Mouse (Mus musculus): ENCODE measurements around the gene Cdk15. TPM values are rescaled to one million over a fixed set of nuclear protein-coding genes. Genes with fewer than 3 reads are reported as not detected.

Cdk15 gene
- polyA plus RNA-seq, 1 experiment from 2014 or later: 1.0 TPM

DNA sequence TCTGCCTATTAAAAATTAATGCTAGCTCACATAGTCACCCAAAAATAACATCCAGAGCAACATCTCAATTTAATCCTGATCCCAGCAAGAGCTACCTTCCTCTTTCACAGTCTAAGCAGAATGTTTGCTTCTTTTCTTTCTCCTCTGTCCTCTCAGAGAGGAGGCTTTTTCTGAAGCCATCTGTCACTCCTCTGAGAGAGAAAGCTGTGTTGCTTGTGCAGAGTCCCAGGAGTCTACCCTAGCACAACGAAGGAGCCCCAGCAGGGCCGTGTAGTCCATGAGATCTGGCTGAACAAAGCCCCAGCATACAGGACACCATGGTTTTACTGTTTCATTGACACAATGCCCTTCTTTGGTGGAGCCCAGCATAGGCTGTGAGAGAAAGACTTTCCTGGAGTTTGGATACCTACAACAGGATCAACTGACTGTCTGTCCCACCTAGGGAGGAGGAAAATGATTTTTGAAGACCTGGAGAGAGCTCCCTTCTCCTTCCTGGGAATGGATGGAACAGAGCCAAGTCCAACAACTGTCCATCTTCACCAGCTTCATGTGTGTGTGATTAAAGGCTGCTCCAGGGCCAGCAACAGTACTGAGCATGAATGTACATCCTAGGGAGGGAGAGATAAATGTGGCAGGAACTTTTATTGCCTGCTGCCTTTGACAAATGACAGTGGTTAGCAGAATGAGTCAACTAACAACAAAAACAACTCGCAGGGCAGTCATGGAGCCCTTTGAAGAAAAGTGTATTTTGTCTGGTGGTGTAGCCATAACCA lies 131.0 kb downstream of the Cdk15 start:
- Histone ChIP-seq H3K27me3 (no peaks in the 10 kb centered on the region), H3K9ac (no peak overlapping the region), H3K4me3 (no peak overlapping the region), H3K4me1 (replicated peaks) (peaks cover 10% of the 10 kb centered on the region; the same call in 1 of the 2 replicates), H3K4me2 (no peak overlapping the region), H3K9me3 (no peaks in the 10 kb centered on the region), H3K36me3 (no peaks in the 10 kb centered on the region), H3K27ac (replicated peaks) (peak overlapping the region; percentile 67)
- no peak for ATAC-seq (ENCODE audit: low read depth)
- 17% methylated on average over 3 of the region's 3 CpGs for WGBS

DNA sequence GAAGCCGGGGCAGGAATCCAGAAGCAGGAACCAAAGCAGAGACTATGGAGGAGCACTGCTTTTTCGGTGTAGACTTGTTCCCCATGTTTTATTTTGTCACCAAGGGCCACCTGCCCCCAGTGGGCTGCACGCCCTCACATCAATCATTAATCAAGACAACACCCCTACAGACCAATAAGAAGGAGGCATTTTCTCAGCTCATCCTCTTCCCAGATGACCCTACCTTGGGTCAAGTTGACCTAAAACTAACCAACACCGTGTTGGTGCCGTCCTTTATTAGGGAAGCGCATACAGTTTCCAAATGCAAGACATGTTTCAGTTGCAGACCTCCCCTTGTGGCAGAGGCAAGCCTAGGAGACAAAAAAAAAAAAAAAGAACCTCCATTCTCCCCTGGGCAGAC lies 132.5 kb downstream of the Cdk15 start:
- no peak overlapping the region for H3K27ac ChIP-seq (replicated peaks)
- WGBS: 85% methylated on average over 6 of the region's 6 CpGs
- no peak for ATAC-seq (ENCODE audit: low read depth)

DNA sequence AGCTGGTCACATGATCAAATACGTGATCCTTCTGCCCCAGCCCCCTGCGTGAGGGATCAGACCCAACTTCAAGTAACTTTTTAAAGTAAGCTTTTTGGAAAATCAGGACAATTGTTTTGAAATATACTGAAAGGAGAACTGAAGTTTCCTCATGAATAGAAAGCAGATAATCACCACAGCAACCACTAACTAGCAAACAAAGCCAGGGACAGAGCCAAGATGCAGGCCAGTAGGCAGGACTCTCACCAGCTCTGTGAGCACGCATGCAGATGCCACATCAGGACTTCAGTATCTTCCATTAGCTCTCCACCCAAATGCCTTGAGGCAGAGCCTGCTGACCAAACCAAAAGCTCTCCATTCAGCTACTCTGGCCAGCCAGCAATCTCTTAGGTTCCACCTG lies 135.0 kb downstream of the Cdk15 start:
- 79% methylated on average over 3 of the region's 3 CpGs for WGBS
- no peaks in the 10 kb centered on the region for H3K27me3 ChIP-seq
- H3K9me3 ChIP-seq: no peaks in the 10 kb centered on the region
- H3K4me1 ChIP-seq (replicated peaks): peaks cover 28% of the 10 kb centered on the region
- no peak for ATAC-seq (ENCODE audit: low read depth)
- no peaks in the 10 kb centered on the region for H3K36me3 ChIP-seq
- H3K9ac ChIP-seq: no peak overlapping the region
- H3K4me3 ChIP-seq: no peak overlapping the region
- no peak overlapping the region for H3K4me2 ChIP-seq
- H3K27ac ChIP-seq (replicated peaks): no peak overlapping the region

More for the DNA sequence above, 132.5 kb downstream of the Cdk15 start:
- no peak overlapping the region for H3K9ac ChIP-seq
- H3K4me1 ChIP-seq (replicated peaks): peaks cover 12% of the 10 kb centered on the region
- no peak overlapping the region for H3K4me2 ChIP-seq
- no peak overlapping the region for H3K4me3 ChIP-seq
- no peaks in the 10 kb centered on the region for H3K36me3 ChIP-seq
- H3K9me3 ChIP-seq: no peaks in the 10 kb centered on the region
- no peaks in the 10 kb centered on the region for H3K27me3 ChIP-seq

DNA sequence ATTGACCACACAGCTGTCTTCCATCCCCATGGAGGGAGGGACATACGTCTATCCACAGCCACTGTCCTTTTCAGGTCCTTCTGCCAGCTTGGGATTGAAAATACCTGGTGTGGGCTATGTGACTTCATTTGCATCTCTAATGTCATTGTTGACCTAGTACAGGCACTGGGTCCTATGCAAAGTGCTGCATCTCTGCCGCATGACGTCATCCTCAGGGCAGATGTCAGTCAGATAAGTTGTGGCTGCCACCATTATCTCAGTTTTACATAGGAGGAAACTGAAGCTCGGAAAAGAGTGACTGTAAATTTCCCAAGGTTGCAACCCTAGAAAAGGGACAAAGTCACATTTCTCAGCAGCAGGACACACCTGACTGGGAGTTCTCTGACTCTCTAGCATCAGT lies 137.4 kb downstream of the Cdk15 start:
- Histone ChIP-seq H3K9ac (no peak overlapping the region), H3K27me3 (no peaks in the 10 kb centered on the region), H3K9me3 (no peaks in the 10 kb centered on the region), H3K36me3 (no peaks in the 10 kb centered on the region), H3K27ac (replicated peaks) (0 out of 2 replicates have a peak overlapping the region, but pooled peaks have one; percentile 59), H3K4me2 (no peak overlapping the region), H3K4me1 (replicated peaks) (peaks cover 19% of the 10 kb centered on the region), H3K4me3 (no peak overlapping the region)
- ATAC-seq (ENCODE audit: low read depth): no peak
- WGBS: 62% methylated on average over 4 of the region's 4 CpGs

DNA sequence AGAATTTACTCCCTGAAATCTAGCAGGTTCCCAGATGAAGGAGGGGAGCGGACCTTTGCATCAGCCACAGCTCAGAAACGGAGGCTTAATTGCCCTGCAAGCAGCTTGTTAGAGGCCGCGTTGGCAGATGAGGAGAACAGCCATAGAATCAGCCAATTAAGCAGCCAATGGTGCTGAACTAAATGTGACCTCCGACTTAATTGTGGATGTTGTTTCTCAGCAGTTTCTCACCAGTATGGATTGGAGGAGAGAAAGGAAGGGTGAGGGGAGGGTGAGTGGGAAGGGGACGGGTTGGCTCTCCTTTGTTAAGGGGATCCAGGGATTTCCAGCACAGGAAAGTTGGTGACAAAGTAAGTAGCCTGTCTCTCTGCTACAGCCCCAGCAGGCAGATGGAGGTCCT lies 137.9 kb downstream of the Cdk15 start:
- peak overlapping the region; percentile 59 for H3K27ac ChIP-seq (replicated peaks)
- ATAC-seq (ENCODE audit: low read depth): peak; percentile 72
- 11% methylated on average over 6 of the region's 6 CpGs for WGBS
- H3K4me1 ChIP-seq (replicated peaks): peaks cover 23% of the 10 kb centered on the region
- H3K9ac ChIP-seq: no peak overlapping the region
- H3K36me3 ChIP-seq: no peaks in the 10 kb centered on the region
- H3K4me2 ChIP-seq: no peak overlapping the region
- H3K4me3 ChIP-seq: no peak overlapping the region
- no peaks in the 10 kb centered on the region for H3K27me3 ChIP-seq
- no peaks in the 10 kb centered on the region for H3K9me3 ChIP-seq

DNA sequence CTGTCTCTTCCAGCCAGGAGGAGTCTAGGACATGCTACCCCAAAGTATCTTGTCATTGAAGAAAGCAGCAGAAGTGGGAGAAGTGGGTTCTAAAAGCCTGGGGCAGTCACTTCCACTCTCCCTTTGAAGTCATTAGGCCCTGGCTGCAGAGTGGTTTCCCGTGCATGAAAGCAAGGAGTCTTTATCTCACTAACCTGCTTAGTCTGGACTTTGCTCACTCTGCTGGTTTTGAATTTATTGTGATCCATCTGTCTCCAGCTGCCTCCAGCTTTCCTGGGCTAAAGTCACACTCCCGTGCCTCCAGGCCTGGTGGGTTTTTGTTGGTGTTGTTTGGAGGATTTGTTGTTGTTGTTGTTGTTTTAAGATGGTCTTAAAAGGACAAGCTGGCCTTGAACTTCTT lies 139.3 kb downstream of the Cdk15 start:
- 36% methylated on average over 2 of the region's 2 CpGs for WGBS
- Histone ChIP-seq H3K27ac (replicated peaks) (no peak overlapping the region), H3K36me3 (no peaks in the 10 kb centered on the region), H3K4me3 (no peak overlapping the region), H3K9me3 (no peaks in the 10 kb centered on the region), H3K9ac (no peak overlapping the region), H3K4me1 (replicated peaks) (peaks cover 24% of the 10 kb centered on the region), H3K4me2 (no peak overlapping the region), H3K27me3 (no peaks in the 10 kb centered on the region)
- ATAC-seq (ENCODE audit: low read depth): no peak

DNA sequence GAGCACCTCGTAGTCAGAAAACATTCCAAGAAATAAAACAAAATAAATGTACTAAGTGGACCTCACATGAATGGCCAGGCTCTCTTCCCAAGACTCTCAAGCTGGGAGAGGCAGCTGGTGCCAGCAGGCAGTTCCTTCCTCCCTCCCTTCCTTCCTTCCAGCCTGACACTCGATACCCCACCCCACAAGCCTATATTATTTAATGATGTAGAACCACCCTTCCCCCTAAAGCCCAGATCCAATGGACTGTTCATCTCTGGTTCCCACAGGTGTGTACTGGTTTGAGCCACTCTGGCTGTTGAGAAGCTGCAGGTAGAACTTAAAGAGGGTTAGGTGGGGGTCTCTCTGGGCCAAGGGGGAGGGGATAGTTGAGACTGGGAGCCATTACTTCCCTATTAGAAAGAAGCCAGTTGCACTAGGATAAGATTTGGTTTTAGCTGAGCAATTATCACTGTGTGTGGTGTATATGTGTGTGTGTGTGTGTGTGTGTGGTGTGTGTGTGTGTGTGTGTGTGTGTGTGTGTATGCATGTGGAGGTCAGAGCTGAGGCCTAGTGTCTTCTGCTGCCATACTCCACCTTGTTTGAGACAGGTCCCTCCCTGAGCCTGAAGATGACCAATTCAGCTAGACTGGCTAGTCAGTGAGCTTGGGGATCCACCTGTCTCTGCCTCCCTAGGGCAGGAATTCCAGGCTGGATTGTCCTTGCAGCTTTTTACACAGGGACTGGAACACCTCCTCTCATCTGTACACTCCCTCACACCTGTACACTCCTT lies 143.0 kb downstream of the Cdk15 start:
- no peak for ATAC-seq (ENCODE audit: low read depth)
- Histone ChIP-seq H3K4me1 (replicated peaks) (peaks cover 16% of the 10 kb centered on the region), H3K27me3 (no peaks in the 10 kb centered on the region), H3K36me3 (no peaks in the 10 kb centered on the region), H3K9me3 (no peaks in the 10 kb centered on the region), H3K4me2 (no peak overlapping the region), H3K4me3 (no peak overlapping the region), H3K27ac (replicated peaks) (no peak overlapping the region), H3K9ac (no peak overlapping the region)
- WGBS: 49% methylated on average over 2 of the region's 2 CpGs

DNA sequence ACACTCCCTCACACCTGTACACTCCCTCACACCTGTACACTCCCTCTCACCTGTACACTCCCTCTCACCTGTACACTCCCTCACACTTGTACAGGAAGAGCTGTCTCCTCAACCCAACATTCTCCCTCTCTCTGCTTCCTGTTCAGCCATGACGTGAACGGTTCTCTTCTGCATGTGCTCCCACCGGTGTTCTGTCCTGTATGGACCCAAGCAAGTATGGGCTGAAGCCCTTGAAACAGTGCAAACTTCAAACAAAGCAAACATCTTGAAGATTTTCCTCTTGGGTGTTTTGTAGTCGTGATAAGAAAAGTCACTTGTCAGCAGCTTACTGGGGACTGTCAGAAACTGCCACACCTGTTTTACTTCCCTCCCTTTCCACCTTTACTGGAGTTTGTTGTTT lies 144.5 kb downstream of the Cdk15 start:
- H3K4me3 ChIP-seq: no peak overlapping the region
- no peak for ATAC-seq (ENCODE audit: low read depth)
- 87% methylated on average over 4 of the region's 4 CpGs for WGBS
- no peak overlapping the region for H3K4me2 ChIP-seq
- no peak overlapping the region for H3K9ac ChIP-seq
- no peaks in the 10 kb centered on the region for H3K9me3 ChIP-seq
- 0 out of 2 replicates have a peak, but pooled peaks cover 8% of the 10 kb centered on the region for H3K4me1 ChIP-seq (replicated peaks)
- no peaks in the 10 kb centered on the region for H3K36me3 ChIP-seq
- no peak overlapping the region for H3K27ac ChIP-seq (replicated peaks)
- H3K27me3 ChIP-seq: no peaks in the 10 kb centered on the region

Other genes with a start within 250 kb of the Cdk15 start
- gene C2cd6, start 162.0 kb upstream of the Cdk15 start, polyA plus RNA-seq (2015; fragmentation: Nextera tagmentation; extraction: Ambion mirVana): not detected in 2 replicates
- 38.0 and 42.7 TPM in 2 replicates for gene Tmem237, start 136.5 kb upstream of the Cdk15 start, polyA plus RNA-seq (2015; fragmentation: Nextera tagmentation; extraction: Ambion mirVana)
- 0.71 and 1.2 TPM in 2 replicates for gene Mpp4, start 93.5 kb upstream of the Cdk15 start, polyA plus RNA-seq (2015; fragmentation: Nextera tagmentation; extraction: Ambion mirVana)
- 14.8 and 15.9 TPM in 2 replicates for gene Als2, start 19.7 kb upstream of the Cdk15 start, polyA plus RNA-seq (2015; fragmentation: Nextera tagmentation; extraction: Ambion mirVana)
- 6.7 and 6.8 TPM in 2 replicates for gene Fzd7, start 225.5 kb downstream of the Cdk15 start, polyA plus RNA-seq (2015; fragmentation: Nextera tagmentation; extraction: Ambion mirVana)

All from neural tube, embryonic 13.5 days (tissue).